Mouse (Mus musculus): ENCODE results near the gene Vps37d. TPM values are rescaled to one million over a fixed set of nuclear protein-coding genes. Genes with fewer than 3 reads are reported as not detected.

The Vps37d gene
- polyA plus RNA-seq, 1 experiment = 0.78 TPM

- Histone ChIP-seq H3K4me1 (ENCODE audit: control insufficient read depth, insufficient read depth, insufficient read length) (peaks cover 3% of the 10 kb centered on the region; the same call in 1 of the 2 replicates), H3K27me3 (ENCODE audit: control insufficient read depth, insufficient read depth, low read length) (no peaks in the 10 kb centered on the region), H3K4me3 (ENCODE audit: extremely low read depth, insufficient read depth, insufficient read length) (no peak overlapping the region), H3K36me3 (ENCODE audit: control insufficient read depth, insufficient read depth, low read length) (no peaks in the 10 kb centered on the region), H3K27ac (ENCODE audit: insufficient read depth, low read length) (no peak overlapping the region)
- DNase-seq (ENCODE audit: low read depth in 1 of 2, low spot score in 2 of 2) = no peak
- TF ChIP-seq CTCF (IDR thresholded peaks at IDR 0.05; ENCODE audit: extremely low read depth, insufficient read depth, insufficient read length, insufficient replicate concordance) (no peak), POLR2A (IDR thresholded peaks at IDR 0.05; ENCODE audit: low read depth, low read length) (no peak)
- 84% methylated on average over 12 of the region's 12 CpGs for WGBS
Measured at GRCm38 (mm10) chr5:135113782-135114181, 35.7 kb upstream of the Vps37d start.

- no peak for DNase-seq (ENCODE audit: low read depth in 1 of 2, low spot score in 2 of 2)
Measured at GRCm38 (mm10) chr5:135109976-135110375, 31.9 kb upstream of the Vps37d start.

GRCm38 (mm10) chr5:135109426-135109825 is 31.4 kb upstream of the Vps37d start:
- WGBS = 91% methylated on average over 3 of the region's 3 CpGs
- Histone ChIP-seq H3K4me1 (ENCODE audit: control insufficient read depth, insufficient read depth, insufficient read length) (peaks cover 5% of the 10 kb centered on the region), H3K4me3 (ENCODE audit: extremely low read depth, insufficient read depth, insufficient read length) (no peak overlapping the region), H3K27me3 (ENCODE audit: control insufficient read depth, insufficient read depth, low read length) (peaks cover 10% of the 10 kb centered on the region), H3K27ac (ENCODE audit: insufficient read depth, low read length) (no peak overlapping the region), H3K36me3 (ENCODE audit: control insufficient read depth, insufficient read depth, low read length) (no peaks in the 10 kb centered on the region)
- TF ChIP-seq CTCF (IDR thresholded peaks at IDR 0.05; ENCODE audit: extremely low read depth, insufficient read depth, insufficient read length, insufficient replicate concordance) = no peak
- TF ChIP-seq POLR2A (IDR thresholded peaks at IDR 0.05; ENCODE audit: low read depth, low read length) = no peak
- no peak for DNase-seq (ENCODE audit: low read depth in 1 of 2, low spot score in 2 of 2)

More at GRCm38 (mm10) chr5:135109976-135110375, 31.9 kb upstream of the Vps37d start:
- Histone ChIP-seq H3K27me3 (ENCODE audit: control insufficient read depth, insufficient read depth, low read length) (peaks cover 10% of the 10 kb centered on the region), H3K4me1 (ENCODE audit: control insufficient read depth, insufficient read depth, insufficient read length) (peaks cover 5% of the 10 kb centered on the region), H3K27ac (ENCODE audit: insufficient read depth, low read length) (no peak overlapping the region), H3K4me3 (ENCODE audit: extremely low read depth, insufficient read depth, insufficient read length) (no peak overlapping the region), H3K36me3 (ENCODE audit: control insufficient read depth, insufficient read depth, low read length) (no peaks in the 10 kb centered on the region)
- TF ChIP-seq POLR2A (IDR thresholded peaks at IDR 0.05; ENCODE audit: low read depth, low read length) = no peak
- TF ChIP-seq CTCF (IDR thresholded peaks at IDR 0.05; ENCODE audit: extremely low read depth, insufficient read depth, insufficient read length, insufficient replicate concordance) = no peak
- 22% methylated on average over 6 of the region's 6 CpGs for WGBS

- WGBS = 71% methylated on average over 6 of the region's 6 CpGs
- Histone ChIP-seq H3K36me3 (ENCODE audit: control insufficient read depth, insufficient read depth, low read length) (no peaks in the 10 kb centered on the region), H3K27ac (ENCODE audit: insufficient read depth, low read length) (no peak overlapping the region), H3K4me3 (ENCODE audit: extremely low read depth, insufficient read depth, insufficient read length) (no peak overlapping the region), H3K27me3 (ENCODE audit: control insufficient read depth, insufficient read depth, low read length) (peaks cover 10% of the 10 kb centered on the region), H3K4me1 (ENCODE audit: control insufficient read depth, insufficient read depth, insufficient read length) (peaks cover 5% of the 10 kb centered on the region)
- DNase-seq (ENCODE audit: low read depth in 1 of 2, low spot score in 2 of 2) = no peak
- TF ChIP-seq POLR2A (IDR thresholded peaks at IDR 0.05; ENCODE audit: low read depth, low read length) = no peak
- TF ChIP-seq CTCF (IDR thresholded peaks at IDR 0.05; ENCODE audit: extremely low read depth, insufficient read depth, insufficient read length, insufficient replicate concordance) = no peak
Measured at GRCm38 (mm10) chr5:135109017-135109416, 31.0 kb upstream of the Vps37d start.

- H3K36me3 ChIP-seq (ENCODE audit: control insufficient read depth, insufficient read depth, low read length) = no peaks in the 10 kb centered on the region
- H3K27me3 ChIP-seq (ENCODE audit: control insufficient read depth, insufficient read depth, low read length) = peaks cover 10% of the 10 kb centered on the region
- H3K4me1 ChIP-seq (ENCODE audit: control insufficient read depth, insufficient read depth, insufficient read length) = peaks cover 5% of the 10 kb centered on the region
- 16% methylated on average over 40 of the region's 40 CpGs for whole genome bisulfite sequencing
- H3K27ac ChIP-seq (ENCODE audit: insufficient read depth, low read length) = no peak overlapping the region
- H3K4me3 ChIP-seq (ENCODE audit: extremely low read depth, insufficient read depth, insufficient read length) = no peak overlapping the region
- no peak for TF ChIP-seq POLR2A (IDR thresholded peaks at IDR 0.05; ENCODE audit: low read depth, low read length)
- peak; percentile 24; the same call in 1 of the 2 replicates for TF ChIP-seq CTCF (IDR thresholded peaks at IDR 0.05; ENCODE audit: extremely low read depth, insufficient read depth, insufficient read length, insufficient replicate concordance)
- DNase-seq (ENCODE audit: low read depth in 1 of 2, low spot score in 2 of 2) = peak in 1 of 2 experiments; percentile 23
Measured at GRCm38 (mm10) chr5:135107521-135108501, 29.7 kb upstream of the Vps37d start.

GRCm38 (mm10) chr5:135106758-135107256 is 28.7 kb upstream of the Vps37d start:
- WGBS = 1% methylated on average over 48 of the region's 48 CpGs
- Histone ChIP-seq H3K4me3 (ENCODE audit: extremely low read depth, insufficient read depth, insufficient read length) (peak overlapping the region; percentile 44; the same call in 1 of the 2 replicates), H3K36me3 (ENCODE audit: control insufficient read depth, insufficient read depth, low read length) (no peaks in the 10 kb centered on the region), H3K4me1 (ENCODE audit: control insufficient read depth, insufficient read depth, insufficient read length) (peaks cover 5% of the 10 kb centered on the region), H3K27me3 (ENCODE audit: control insufficient read depth, insufficient read depth, low read length) (peaks cover 10% of the 10 kb centered on the region), H3K27ac (ENCODE audit: insufficient read depth, low read length) (no peak overlapping the region)
- peak; percentile 39 to 46 for DNase-seq (ENCODE audit: low read depth in 1 of 2, low spot score in 2 of 2)
- TF ChIP-seq CTCF (IDR thresholded peaks at IDR 0.05; ENCODE audit: extremely low read depth, insufficient read depth, insufficient read length, insufficient replicate concordance) (no peak), POLR2A (IDR thresholded peaks at IDR 0.05; ENCODE audit: low read depth, low read length) (no peak)
